Mouse (Mus musculus): ENCODE results near the gene Rcor3. TPM values are rescaled to one million over a fixed set of nuclear protein-coding genes. Genes with fewer than 3 reads are reported as not detected.

The Rcor3 gene
- polyA plus RNA-seq, 1 experiment from 2014 or later = 30.4 TPM

- Histone ChIP-seq H3K9ac (peak within 1 kb of the TSS; percentile 75), H3K27ac (peak within 1 kb of the TSS; percentile 69), H3K4me3 (peak within 1 kb of the TSS; percentile 68), H3K27me3 (peaks cover 10% of the 10 kb centered on the region), H3K4me2 (replicated peaks) (peak within 1 kb of the TSS; percentile 90), H3K36me3 (no peaks in the 10 kb centered on the region), H3K4me1 (peaks cover 33% of the 10 kb centered on the region), H3K9me3 (no peaks in the 10 kb centered on the region)
- 1% methylated on average over 63 of the region's 63 CpGs for WGBS
- ATAC-seq (ENCODE audit: low FRiP score, low read depth) = peak; percentile 95
Observed at GRCm38 (mm10) chr1:192091806-192092772, 45.8 kb downstream of the Rcor3 start, which contains the start of gene Traf5. Gene Traf5, minus strand, starts transcription at chr1:192092559.

GRCm38 (mm10) chr1:192090689-192091567 is 46.9 kb downstream of the Rcor3 start:
- H3K4me2 ChIP-seq (replicated peaks) = peak overlapping the region; percentile 90
- H3K4me1 ChIP-seq = peaks cover 33% of the 10 kb centered on the region
- peaks cover 10% of the 10 kb centered on the region for H3K27me3 ChIP-seq
- ATAC-seq (ENCODE audit: low FRiP score, low read depth) = no peak
- 68% methylated on average over 11 of the region's 11 CpGs for WGBS
- no peak overlapping the region for H3K27ac ChIP-seq
- H3K9me3 ChIP-seq = no peaks in the 10 kb centered on the region
- no peaks in the 10 kb centered on the region for H3K36me3 ChIP-seq
- peak overlapping the region; percentile 19; the same call in 1 of the 2 replicates for H3K9ac ChIP-seq
- H3K4me3 ChIP-seq = peak overlapping the region; percentile 68

- 71% methylated on average over 3 of the region's 3 CpGs for WGBS
Observed at GRCm38 (mm10) chr1:192090281-192090680, 47.6 kb downstream of the Rcor3 start.

GRCm38 (mm10) chr1:192089208-192090166 is 48.4 kb downstream of the Rcor3 start:
- peaks cover 10% of the 10 kb centered on the region for H3K27me3 ChIP-seq
- no peak overlapping the region for H3K9ac ChIP-seq
- no peaks in the 10 kb centered on the region for H3K36me3 ChIP-seq
- peaks cover 33% of the 10 kb centered on the region for H3K4me1 ChIP-seq
- H3K4me3 ChIP-seq = no peak overlapping the region
- WGBS = 65% methylated on average over 9 of the region's 9 CpGs
- no peaks in the 10 kb centered on the region for H3K9me3 ChIP-seq
- no peak overlapping the region for H3K27ac ChIP-seq
- ATAC-seq (ENCODE audit: low FRiP score, low read depth) = no peak
- peak overlapping the region; percentile 90; the same call in 1 of the 2 replicates for H3K4me2 ChIP-seq (replicated peaks)

More at GRCm38 (mm10) chr1:192090281-192090680, 47.6 kb downstream of the Rcor3 start:
- Histone ChIP-seq H3K36me3 (no peaks in the 10 kb centered on the region), H3K4me2 (replicated peaks) (peak overlapping the region; percentile 90), H3K9ac (no peak overlapping the region), H3K27ac (no peak overlapping the region), H3K9me3 (no peaks in the 10 kb centered on the region), H3K27me3 (peaks cover 10% of the 10 kb centered on the region), H3K4me1 (peaks cover 33% of the 10 kb centered on the region), H3K4me3 (peak overlapping the region; percentile 68; the same call in 1 of the 2 replicates)
- no peak for ATAC-seq (ENCODE audit: low FRiP score, low read depth)

GRCm38 (mm10) chr1:192088011-192088410 is 49.9 kb downstream of the Rcor3 start:
- WGBS = 58% methylated on average over 4 of the region's 4 CpGs
- Histone ChIP-seq H3K4me3 (no peak overlapping the region), H3K36me3 (no peaks in the 10 kb centered on the region), H3K9ac (no peak overlapping the region), H3K4me2 (replicated peaks) (no peak overlapping the region), H3K9me3 (no peaks in the 10 kb centered on the region), H3K27ac (no peak overlapping the region), H3K4me1 (peaks cover 33% of the 10 kb centered on the region), H3K27me3 (peaks cover 10% of the 10 kb centered on the region)
- ATAC-seq (ENCODE audit: low FRiP score, low read depth) = no peak

GRCm38 (mm10) chr1:192087098-192087497 is 50.8 kb downstream of the Rcor3 start:
- Histone ChIP-seq H3K4me1 (peaks cover 33% of the 10 kb centered on the region), H3K4me3 (no peak overlapping the region), H3K9me3 (peaks cover under 1% of the 10 kb centered on the region; the same call in 1 of the 2 replicates), H3K4me2 (replicated peaks) (no peak overlapping the region), H3K27me3 (peaks cover 10% of the 10 kb centered on the region), H3K27ac (no peak overlapping the region), H3K36me3 (no peaks in the 10 kb centered on the region), H3K9ac (no peak overlapping the region)
- 81% methylated on average over 4 of the region's 4 CpGs for WGBS
- no peak for ATAC-seq (ENCODE audit: low FRiP score, low read depth)

- Histone ChIP-seq H3K4me1 (peaks cover 29% of the 10 kb centered on the region), H3K27ac (no peak overlapping the region), H3K27me3 (peaks cover 10% of the 10 kb centered on the region), H3K9ac (no peak overlapping the region), H3K4me2 (replicated peaks) (no peak overlapping the region), H3K9me3 (peaks cover 7% of the 10 kb centered on the region), H3K4me3 (no peak overlapping the region), H3K36me3 (no peaks in the 10 kb centered on the region)
- ATAC-seq (ENCODE audit: low FRiP score, low read depth) = no peak
- 86% methylated on average over 12 of the region's 12 CpGs for WGBS
Observed at GRCm38 (mm10) chr1:192086279-192087037, 51.4 kb downstream of the Rcor3 start.

GRCm38 (mm10) chr1:192085218-192085617 is 52.6 kb downstream of the Rcor3 start:
- Histone ChIP-seq H3K9ac (no peak overlapping the region), H3K36me3 (no peaks in the 10 kb centered on the region), H3K4me3 (no peak overlapping the region), H3K4me2 (replicated peaks) (no peak overlapping the region), H3K4me1 (peaks cover 16% of the 10 kb centered on the region), H3K9me3 (peaks cover 14% of the 10 kb centered on the region), H3K27me3 (no peaks in the 10 kb centered on the region), H3K27ac (no peak overlapping the region)
- WGBS = 92% methylated on average over 10 of the region's 10 CpGs
- no peak for ATAC-seq (ENCODE audit: low FRiP score, low read depth)

- Histone ChIP-seq H3K36me3 (no peaks in the 10 kb centered on the region), H3K9me3 (peaks cover 14% of the 10 kb centered on the region), H3K27me3 (no peaks in the 10 kb centered on the region), H3K4me1 (peaks cover 11% of the 10 kb centered on the region; the same call in 1 of the 2 replicates), H3K4me2 (replicated peaks) (no peak overlapping the region), H3K4me3 (no peak overlapping the region), H3K27ac (no peak overlapping the region), H3K9ac (no peak overlapping the region)
- no peak for ATAC-seq (ENCODE audit: low FRiP score, low read depth)
- 85% methylated on average over 1 of the region's 1 CpGs for WGBS
Observed at GRCm38 (mm10) chr1:192082646-192083045, 55.2 kb downstream of the Rcor3 start.

- no peak overlapping the region for H3K9ac ChIP-seq
- no peaks in the 10 kb centered on the region for H3K27me3 ChIP-seq
- no peak for ATAC-seq (ENCODE audit: low FRiP score, low read depth)
- H3K4me1 ChIP-seq = peaks cover 11% of the 10 kb centered on the region; the same call in 1 of the 2 replicates
- H3K4me3 ChIP-seq = no peak overlapping the region
- no peak overlapping the region for H3K27ac ChIP-seq
- no peaks in the 10 kb centered on the region for H3K36me3 ChIP-seq
- peaks cover 14% of the 10 kb centered on the region for H3K9me3 ChIP-seq
- WGBS = 93% methylated on average over 2 of the region's 2 CpGs
- no peak overlapping the region for H3K4me2 ChIP-seq (replicated peaks)
Observed at GRCm38 (mm10) chr1:192081129-192081528, 56.7 kb downstream of the Rcor3 start.

Data from limb, embryonic 13.5 days (tissue).